16 mouse cellular contexts compared by ENCODE assay signal in genomic region chr11:86573646-86574231, GRCm38 (mm10). TPM values are rescaled to one million over a fixed set of nuclear protein-coding genes. Genes with fewer than 3 reads are reported as not detected.
A peak's percentile ranks its signal among the peaks of the same experiment; 100 is the strongest.
DNase-seq lines count a peak whose midpoint lies in the region; ATAC-seq and TF ChIP-seq lines count a peak whose summit lies in the region.
"Had no signal": no experiment of that assay in that cellular context is flagged by ENCODE, and none has a peak within 500 bp of the region (broad histone marks: within the 10 kb centered on the region; RNA-seq: fewer than 3 reads in every experiment).

No protein-coding gene starts in this region.

- no peak overlapping the region for H3K4me3 ChIP-seq in kidney, embryonic 14.5 days (ENCODE audit: low read length)
- H3K4me3 ChIP-seq in embryonic facial prominence, embryonic 10.5 days: no peak overlapping the region
- H3K4me3 ChIP-seq in stomach, postnatal 0 days (ENCODE audit: low read depth, low read length): no peak overlapping the region
- H3K4me3 ChIP-seq: embryonic facial prominence, embryonic 12.5 days; forebrain, embryonic 10.5 days; hindbrain, embryonic 12.5 days; neural tube, embryonic 15.5 days had no signal

- H3K9ac ChIP-seq in kidney, embryonic 14.5 days (ENCODE audit: low read depth, low read length): no peak overlapping the region
- H3K9ac ChIP-seq in stomach, postnatal 0 days (ENCODE audit: low read length): no peak overlapping the region
- H3K9ac ChIP-seq: embryonic facial prominence, embryonic 12.5 days; hindbrain, embryonic 12.5 days; neural tube, embryonic 15.5 days had no signal

- TF ChIP-seq CTCF in stomach, postnatal 0 days (IDR thresholded peaks at IDR 0.05; ENCODE audit: low read depth): no peak

- ATAC-seq in kidney, embryonic 14.5 days (ENCODE audit: low FRiP score, low TSS enrichment): no peak
- ATAC-seq in CD4-positive, CD25-positive, alpha-beta regulatory T cell, adult 4 months: peak; percentile 52
- no peak for ATAC-seq in stomach, postnatal 0 days (ENCODE audit: low FRiP score, low TSS enrichment)

- no peaks in the 10 kb centered on the region for H3K9me3 ChIP-seq in kidney, embryonic 14.5 days (ENCODE audit: control insufficient read depth, low read length)
- H3K9me3 ChIP-seq in embryonic facial prominence, embryonic 10.5 days: no peaks in the 10 kb centered on the region
- no peaks in the 10 kb centered on the region for H3K9me3 ChIP-seq in stomach, postnatal 0 days (ENCODE audit: control insufficient read depth, low read length)
- H3K9me3 ChIP-seq: embryonic facial prominence, embryonic 12.5 days; forebrain, embryonic 10.5 days; hindbrain, embryonic 12.5 days; neural tube, embryonic 15.5 days had no signal

- H3K4me1 ChIP-seq in kidney, embryonic 14.5 days (ENCODE audit: control insufficient read depth, insufficient read depth, low read length): peaks cover 26% of the 10 kb centered on the region
- peaks cover 68% of the 10 kb centered on the region for H3K4me1 ChIP-seq in embryonic facial prominence, embryonic 10.5 days
- peaks cover 11% of the 10 kb centered on the region for H3K4me1 ChIP-seq in stomach, postnatal 0 days (replicated peaks; ENCODE audit: control insufficient read depth, insufficient read depth)

- TF ChIP-seq EP300 in stomach, postnatal 0 days (optimal IDR thresholded peaks at IDR 0.05): no peak

- 84% methylated on average over 6 of the region's 6 CpGs for WGBS in kidney, embryonic 14.5 days
- 88% methylated on average over 6 of the region's 6 CpGs for WGBS in embryonic facial prominence, embryonic 10.5 days
- 87% methylated on average over 6 of the region's 6 CpGs for WGBS in stomach, postnatal 0 days

- DNase-seq in kidney, adult 9 months: peak; percentile 77
- DNase-seq in embryonic facial prominence, embryonic 10.5 days (ENCODE audit: low spot score): no peak
- DNase-seq in stomach, postnatal 0 days (ENCODE audit: low spot score): no peak
- DNase-seq in right cerebral cortex, postnatal 14 days: no peak
- DNase-seq in MN1 (ENCODE audit: low spot score): no peak
- DNase-seq: cerebellum, postnatal 36 days; layer of hippocampus, postnatal 36 days; lung, postnatal 4 days had no signal

- H3K4me2 ChIP-seq in kidney, embryonic 14.5 days (replicated peaks; ENCODE audit: low read depth, low read length): no peak overlapping the region
- H3K4me2 ChIP-seq in stomach, postnatal 0 days (replicated peaks; ENCODE audit: low read depth): no peak overlapping the region
- H3K4me2 ChIP-seq: embryonic facial prominence, embryonic 12.5 days; hindbrain, embryonic 12.5 days; midbrain, embryonic 11.5 days; neural tube, embryonic 15.5 days had no signal

- H3K36me3 ChIP-seq in kidney, embryonic 14.5 days (ENCODE audit: control insufficient read depth, insufficient read depth, low read length): no peaks in the 10 kb centered on the region
- no peaks in the 10 kb centered on the region for H3K36me3 ChIP-seq in embryonic facial prominence, embryonic 10.5 days (replicated peaks)
- no peaks in the 10 kb centered on the region for H3K36me3 ChIP-seq in stomach, postnatal 0 days (ENCODE audit: control insufficient read depth, insufficient read depth, low read length)
- H3K36me3 ChIP-seq: embryonic facial prominence, embryonic 12.5 days; forebrain, embryonic 10.5 days; hindbrain, embryonic 12.5 days; neural tube, embryonic 15.5 days had no signal

- no peak overlapping the region for H3K27ac ChIP-seq in kidney, embryonic 14.5 days (ENCODE audit: low read depth, low read length)
- peak overlapping the region; percentile 40; the same call in 1 of the 2 replicates for H3K27ac ChIP-seq in embryonic facial prominence, embryonic 10.5 days (replicated peaks)
- H3K27ac ChIP-seq in stomach, postnatal 0 days (replicated peaks): peak overlapping the region; percentile 94; the same call in 1 of the 2 replicates
- H3K27ac ChIP-seq: embryonic facial prominence, embryonic 12.5 days; forebrain, embryonic 10.5 days; hindbrain, embryonic 12.5 days; kidney, postnatal 0 days; neural tube, embryonic 15.5 days had no signal

- H3K27me3 ChIP-seq in kidney, embryonic 14.5 days (ENCODE audit: control insufficient read depth, insufficient read depth, low read length): no peaks in the 10 kb centered on the region
- H3K27me3 ChIP-seq in embryonic facial prominence, embryonic 10.5 days (replicated peaks; ENCODE audit: low read depth, poor library complexity, severe bottlenecking): no peaks in the 10 kb centered on the region
- H3K27me3 ChIP-seq in stomach, postnatal 0 days (ENCODE audit: control insufficient read depth, insufficient read depth, low read length): no peaks in the 10 kb centered on the region
- H3K27me3 ChIP-seq: embryonic facial prominence, embryonic 12.5 days; hindbrain, embryonic 12.5 days; neural tube, embryonic 15.5 days had no signal

RNA-seq across cellular contexts. Expression of gene Tubd1, which starts 28.9 kb away (rescaled TPM):
- 11.3 and 13.4 TPM in 2 replicates for polyA plus RNA-seq in kidney, embryonic 14.5 days (2014; fragmentation: Nextera tagmentation; extraction: Ambion mirVana)
- polyA plus RNA-seq in CD4-positive, CD25-positive, alpha-beta regulatory T cell, adult 4 months (2017; shearing (Covaris generic)): 1 to 10 TPM; 4.0 to 6.7 TPM
- polyA plus RNA-seq in embryonic facial prominence, embryonic 10.5 days (2016; fragmentation: Nextera tagmentation; extraction: Ambion mirVana): 13.2 and 14.8 TPM in 2 replicates
- 7.6 and 7.8 TPM in 2 replicates for polyA plus RNA-seq in stomach, postnatal 0 days (2015; fragmentation: Nextera tagmentation; extraction: Ambion mirVana)

RNA-seq across cellular contexts. Expression of gene Rps6kb1, which starts 29.1 kb away (rescaled TPM):
- polyA plus RNA-seq in kidney, embryonic 14.5 days (2014; fragmentation: Nextera tagmentation; extraction: Ambion mirVana): 46.0 and 56.1 TPM in 2 replicates
- 10 to 100 TPM; 58.9 to 62.5 TPM for polyA plus RNA-seq in CD4-positive, CD25-positive, alpha-beta regulatory T cell, adult 4 months (2017; shearing (Covaris generic))
- polyA plus RNA-seq in embryonic facial prominence, embryonic 10.5 days (2016; fragmentation: Nextera tagmentation; extraction: Ambion mirVana): 63.0 and 66.9 TPM in 2 replicates
- polyA plus RNA-seq in stomach, postnatal 0 days (2015; fragmentation: Nextera tagmentation; extraction: Ambion mirVana): 40.7 and 42.3 TPM in 2 replicates
